Mouse (Mus musculus): ENCODE data around the gene Gm42906. TPM values are rescaled to one million over a fixed set of nuclear protein-coding genes. Genes with fewer than 3 reads are reported as not detected.

Gene Gm42906
- total and polyA plus RNA-seq, 3 experiments = not detected

DNA sequence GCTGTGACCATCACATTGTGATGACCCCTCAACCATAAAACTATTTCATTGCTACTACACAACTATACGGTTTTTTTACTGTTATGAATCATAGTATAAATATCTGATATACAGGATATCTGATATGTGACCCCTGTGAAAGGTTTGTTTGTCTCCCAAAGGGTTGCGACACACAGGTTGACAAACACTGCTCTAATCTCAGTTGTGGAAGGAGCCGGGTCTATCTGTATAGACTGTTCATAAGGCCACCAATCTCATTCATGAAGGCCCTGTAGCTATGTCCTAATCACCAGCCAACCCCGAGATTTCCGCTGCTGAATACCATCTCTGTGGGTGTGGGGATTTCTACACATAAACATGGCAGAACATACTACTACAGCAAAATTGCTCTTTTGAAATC is 157.1 kb downstream of the Gm42906 start:
- Histone ChIP-seq H3K27ac (ENCODE audit: insufficient read depth, low read depth) (no peak overlapping the region), H3K4me3 (replicated peaks in 1 of 3; ENCODE audit: low read depth in 2 of 3, low read length in 2 of 3, poor library complexity in 1 of 3) (no peak overlapping the region), H3K9ac (ENCODE audit: insufficient read depth, low read depth) (no peak overlapping the region), H3K27me3 (replicated peaks) (no peaks in the 10 kb centered on the region), H3K9me3 (replicated peaks; ENCODE audit: low read length) (no peaks in the 10 kb centered on the region), H3K36me3 (replicated peaks in 1 of 2; ENCODE audit: control insufficient read depth in 1 of 2, insufficient read depth in 1 of 2, low read length in 1 of 2) (no peaks in the 10 kb centered on the region), H3K4me1 (ENCODE audit: control insufficient read depth in 1 of 2, insufficient read depth in 2 of 2) (peaks cover 6 to 20% of the 10 kb centered on the region in 2 experiments), H3K79me2 (replicated peaks; ENCODE audit: control insufficient read depth, extremely low read depth, insufficient read depth, poor library complexity, severe bottlenecking) (no peaks in the 10 kb centered on the region), H3K4me2 (ENCODE audit: insufficient read depth, low read depth, poor library complexity, severe bottlenecking) (no peak overlapping the region)
- dilution Hi-C loops (cut with MboI; ENCODE audit: extremely low pct_ligation_motif_present, extremely low pct_unique_long_range_greater_than_20kb, low sequenced_read_pairs) = no loop called here
- TF ChIP-seq ZMIZ1 (IDR thresholded peaks at IDR 0.05; ENCODE audit: low read depth, low read length) (no peak), MXI1 (IDR thresholded peaks at IDR 0.05; ENCODE audit: low read depth, low read length) (no peak), CHD1 (IDR thresholded peaks at IDR 0.05; ENCODE audit: low read depth, low read length) (no peak), HCFC1 (IDR thresholded peaks at IDR 0.05; ENCODE audit: low read depth, low read length) (no peak), SIN3A (IDR thresholded peaks at IDR 0.05; ENCODE audit: low read length) (no peak)
- in situ Hi-C loops (cut with MboI; ENCODE audit: low pct_ligation_motif_present, low pct_unique_long_range_greater_than_20kb, low sequenced_read_pairs) = no loop called here
- DNase-seq (ENCODE audit: extremely low read depth) = no peak

DNA sequence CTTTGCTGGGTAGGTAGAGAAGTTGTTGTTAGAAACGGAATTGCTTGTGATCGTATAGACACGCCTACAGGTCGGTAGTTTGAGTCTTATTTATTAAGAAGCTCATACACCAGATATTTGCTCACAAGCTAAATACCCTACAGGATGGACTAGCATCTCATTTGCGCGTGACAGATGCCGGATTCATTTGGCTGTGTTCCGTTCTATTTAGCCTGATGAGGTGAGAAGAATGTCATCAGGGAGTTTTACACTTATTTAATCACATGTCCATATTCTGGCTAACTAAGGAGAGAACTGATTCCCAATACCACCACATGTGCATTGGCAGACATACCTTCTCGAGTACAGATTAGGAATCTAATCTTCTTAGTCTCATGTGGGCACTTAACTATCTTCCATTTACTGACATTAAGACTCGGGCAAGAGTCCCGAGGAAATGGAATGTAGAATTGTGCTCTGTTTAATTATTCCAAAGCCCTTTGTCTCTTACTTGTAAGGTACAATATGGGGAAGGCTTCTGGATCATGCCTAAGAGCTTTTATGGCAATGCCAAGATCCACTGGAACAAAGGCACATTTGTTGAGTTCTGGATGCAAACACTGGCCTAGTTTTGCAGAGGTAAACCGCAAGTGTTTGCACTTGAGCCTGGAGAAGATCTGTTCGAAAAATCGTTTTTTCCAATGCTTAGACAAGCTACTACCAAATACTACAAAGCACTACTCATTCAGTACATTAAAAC is 160.9 kb downstream of the Gm42906 start:
- H3K9me3 ChIP-seq (replicated peaks; ENCODE audit: low read length) = no peaks in the 10 kb centered on the region
- in situ Hi-C loops (cut with MboI; ENCODE audit: low pct_ligation_motif_present, low pct_unique_long_range_greater_than_20kb, low sequenced_read_pairs) = no loop called here
- H3K4me2 ChIP-seq (ENCODE audit: insufficient read depth, low read depth, poor library complexity, severe bottlenecking) = no peak overlapping the region
- no peak overlapping the region for H3K4me3 ChIP-seq (replicated peaks in 1 of 3; ENCODE audit: low read depth in 2 of 3, low read length in 2 of 3, poor library complexity in 1 of 3)
- dilution Hi-C loops (cut with MboI; ENCODE audit: extremely low pct_ligation_motif_present, extremely low pct_unique_long_range_greater_than_20kb, low sequenced_read_pairs) = no loop called here
- no peak overlapping the region for H3K27ac ChIP-seq (ENCODE audit: insufficient read depth, low read depth)
- peaks cover 1% of the 10 kb centered on the region for H3K27me3 ChIP-seq (replicated peaks)
- no peaks in the 10 kb centered on the region for H3K36me3 ChIP-seq (replicated peaks in 1 of 2; ENCODE audit: control insufficient read depth in 1 of 2, insufficient read depth in 1 of 2, low read length in 1 of 2)
- TF ChIP-seq ZNF384 (IDR thresholded peaks at IDR 0.05; ENCODE audit: low read depth, low read length) (no peak), MAZ (IDR thresholded peaks at IDR 0.05; ENCODE audit: low read depth, low read length) (no peak), USF1 (IDR thresholded peaks at IDR 0.05; ENCODE audit: low read depth, low read length) (no peak), TBP (conservative IDR thresholded peaks at IDR 0.05; ENCODE audit: low read depth, low read length) (no peak), POLR2AphosphoS2 (IDR thresholded peaks at IDR 0.05; ENCODE audit: low read depth, low read length) (no peak), E2F4 (IDR thresholded peaks at IDR 0.05; ENCODE audit: insufficient replicate concordance, low read depth, low read length) (no peak), PAX5 (IDR thresholded peaks at IDR 0.05; ENCODE audit: low read length) (no peak), HCFC1 (IDR thresholded peaks at IDR 0.05; ENCODE audit: low read depth, low read length) (no peak), IRF4 (IDR thresholded peaks at IDR 0.05; ENCODE audit: low read depth, low read length) (no peak), RAD21 (IDR thresholded peaks at IDR 0.05; ENCODE audit: low read depth, low read length) (no peak), POLR2A (IDR thresholded peaks at IDR 0.05; ENCODE audit: low read depth, low read length) (no peak), RCOR1 (conservative IDR thresholded peaks at IDR 0.05; ENCODE audit: low read depth, low read length) (no peak), MYC (IDR thresholded peaks at IDR 0.05; ENCODE audit: low read depth, low read length) (no peak), GABPA (IDR thresholded peaks at IDR 0.05; ENCODE audit: insufficient replicate concordance, low read depth, low read length) (no peak), JUN (IDR thresholded peaks at IDR 0.05; ENCODE audit: insufficient read depth, low read depth, low read length) (no peak), UBTF (IDR thresholded peaks at IDR 0.05; ENCODE audit: low read depth, low read length) (no peak), CTCF (conservative IDR thresholded peaks at IDR 0.05 in 1 of 2, IDR thresholded peaks at IDR 0.05 in 1 of 2; ENCODE audit: low read depth in 2 of 2, low read length in 2 of 2) (no peak), SMC3 (IDR thresholded peaks at IDR 0.05; ENCODE audit: low read depth, low read length) (no peak), CHD2 (IDR thresholded peaks at IDR 0.05; ENCODE audit: low read length) (no peak)
- H3K9ac ChIP-seq (ENCODE audit: insufficient read depth, low read depth) = no peak overlapping the region
- peaks cover 6 to 11% of the 10 kb centered on the region in 2 experiments for H3K4me1 ChIP-seq (ENCODE audit: control insufficient read depth in 1 of 2, insufficient read depth in 2 of 2)
- no peak for DNase-seq (ENCODE audit: extremely low read depth)
- H3K79me2 ChIP-seq (replicated peaks; ENCODE audit: control insufficient read depth, extremely low read depth, insufficient read depth, poor library complexity, severe bottlenecking) = no peaks in the 10 kb centered on the region
